Mouse (Mus musculus) hindbrain, embryonic 13.5 days (tissue): Measurements from ENCODE around the gene Dnah8. TPM values are rescaled to one million over a fixed set of nuclear protein-coding genes. Genes with fewer than 3 reads are reported as not detected.

Experiments
- ATAC-seq: fragments of 200-750 bp; cut with Nextera tagmentation; 2 replicates; pipeline ENCODE4 v1.8.0; 2017; ENCODE audit warnings: moderate TSS enrichment; ENCODE audit not compliant: low FRiP score
- H3K27ac ChIP-seq: fragments of 300-500 bp; sonication (generic); 2 replicates; pipeline ENCODE4 v1.5.1; 2015; ENCODE audit warnings: inconsistent platforms, mild to moderate bottlenecking, moderate library complexity
- H3K27me3 ChIP-seq: fragments of 300-500 bp; sonication (generic); 2 replicates; pipeline ENCODE4 v1.6.1; 2015; ENCODE audit warnings: mild to moderate bottlenecking, inconsistent platforms
- H3K36me3 ChIP-seq: fragments of 300-500 bp; sonication (generic); 2 replicates; pipeline ENCODE4 v1.6.1; 2015; ENCODE audit warnings: mild to moderate bottlenecking, inconsistent platforms
- H3K4me1 ChIP-seq: fragments of 300-500 bp; sonication (generic); replicated peaks from 2 replicates; pipeline ENCODE4 v1.6.1; 2015; ENCODE audit warnings: inconsistent platforms
- H3K4me2 ChIP-seq: fragments of 300-500 bp; sonication (generic); 2 replicates; pipeline ENCODE4 v1.6.1; 2015; ENCODE audit warnings: inconsistent platforms, mild to moderate bottlenecking, moderate library complexity
- H3K4me3 ChIP-seq: fragments of 300-500 bp; sonication (generic); 2 replicates; pipeline ENCODE4 v1.5.1; 2015; ENCODE audit warnings: mild to moderate bottlenecking, inconsistent platforms
- H3K9ac ChIP-seq: fragments of 300-500 bp; sonication (generic); 2 replicates; pipeline ENCODE4 v1.6.1; 2015; ENCODE audit warnings: mild to moderate bottlenecking, inconsistent platforms
- H3K9me3 ChIP-seq: fragments of 300-500 bp; sonication (generic); 2 replicates; pipeline ENCODE4 v1.6.1; 2016; ENCODE audit warnings: inconsistent platforms
- WGBS: fragments of 180-500 bp; shearing (Covaris S2); methylation state at CpG from one replicate; pipeline ENCODE4 v1.1.7; 2015; 5-methylcytosine and 5-hydroxymethylcytosine counted together
- polyA plus RNA-seq: library from polyadenylated mRNA; unstranded; fragments of >200 nt; fragmentation: Nextera tagmentation; extraction: Ambion mirVana; gene quantifications from 2 replicates; pipeline ENCODE4 v1.2.1, GENCODE M21; 2015

The Dnah8 gene
- polyA plus RNA-seq, 1 experiment from 2014 or later = 1.3 TPM

DNA sequence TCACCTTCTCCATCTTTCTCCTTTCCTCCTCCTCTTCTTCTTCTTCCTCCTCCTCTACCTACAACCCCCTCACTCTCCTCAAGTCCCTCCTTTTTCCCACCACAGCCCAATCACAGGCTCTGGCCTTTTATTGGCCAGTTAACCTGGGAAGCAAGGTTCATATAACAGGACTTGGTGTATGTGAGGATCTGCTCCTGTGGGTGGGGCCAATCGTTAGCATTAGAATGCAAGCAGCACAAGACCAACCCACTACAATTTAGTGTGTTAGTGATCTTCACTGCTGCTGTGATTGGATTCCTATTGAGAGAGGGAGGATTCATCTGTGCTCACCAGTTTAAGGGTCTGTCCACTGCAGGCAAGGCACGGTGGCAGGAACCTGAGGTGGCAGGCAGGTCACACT is 14.8 kb downstream of the Dnah8 start:
- Histone ChIP-seq H3K4me3 (no peak overlapping the region), H3K27ac (no peak overlapping the region), H3K4me1 (no peaks in the 10 kb centered on the region), H3K9ac (no peak overlapping the region), H3K27me3 (no peaks in the 10 kb centered on the region), H3K36me3 (no peaks in the 10 kb centered on the region), H3K9me3 (no peaks in the 10 kb centered on the region), H3K4me2 (no peak overlapping the region)
- WGBS = 65% methylated on average over 2 of the region's 2 CpGs
- ATAC-seq = no peak

GRCm38 (mm10) chr17:30640896-30641295 is 16.7 kb downstream of the Dnah8 start:
- Histone ChIP-seq H3K27ac (no peak overlapping the region), H3K36me3 (no peaks in the 10 kb centered on the region), H3K4me3 (no peak overlapping the region), H3K4me1 (no peaks in the 10 kb centered on the region), H3K9ac (no peak overlapping the region), H3K9me3 (no peaks in the 10 kb centered on the region), H3K27me3 (no peaks in the 10 kb centered on the region), H3K4me2 (no peak overlapping the region)
- 94% methylated on average over 5 of the region's 5 CpGs for WGBS
- no peak for ATAC-seq

- no peaks in the 10 kb centered on the region; the same call in 1 of the 2 replicates for H3K9me3 ChIP-seq
- H3K4me3 ChIP-seq = no peak overlapping the region
- WGBS = 96% methylated on average over 3 of the region's 3 CpGs
- H3K27me3 ChIP-seq = no peaks in the 10 kb centered on the region
- no peaks in the 10 kb centered on the region for H3K4me1 ChIP-seq
- no peaks in the 10 kb centered on the region for H3K36me3 ChIP-seq
- no peak overlapping the region for H3K27ac ChIP-seq
- no peak for ATAC-seq
- H3K4me2 ChIP-seq = no peak overlapping the region
- no peak overlapping the region for H3K9ac ChIP-seq
Measured at GRCm38 (mm10) chr17:30648770-30649169, 24.6 kb downstream of the Dnah8 start.

DNA sequence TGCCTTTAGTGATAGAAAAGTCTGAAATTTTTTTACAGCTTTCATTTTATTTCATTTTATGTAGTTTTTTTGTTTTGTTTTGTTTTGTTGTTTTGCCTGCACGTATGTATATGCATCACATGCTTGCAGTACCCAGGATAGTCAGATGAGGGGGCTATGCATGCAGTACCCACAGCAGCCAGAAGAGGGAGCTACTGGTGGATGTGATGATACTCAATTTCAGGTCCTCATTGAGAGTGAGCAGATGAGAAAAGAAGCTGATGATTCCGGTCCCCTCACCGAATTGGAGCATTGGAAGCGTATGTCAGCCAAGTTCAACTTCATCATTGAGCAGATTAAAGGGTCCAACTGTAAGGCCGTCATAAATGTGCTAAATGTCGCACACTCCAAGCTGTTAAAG is 28.9 kb downstream of the Dnah8 start:
- no peak overlapping the region for H3K4me3 ChIP-seq
- no peaks in the 10 kb centered on the region; the same call in 1 of the 2 replicates for H3K4me1 ChIP-seq
- no peaks in the 10 kb centered on the region; the same call in 1 of the 2 replicates for H3K9me3 ChIP-seq
- H3K4me2 ChIP-seq = no peak overlapping the region
- H3K27ac ChIP-seq = no peak overlapping the region
- H3K27me3 ChIP-seq = no peaks in the 10 kb centered on the region
- no peaks in the 10 kb centered on the region for H3K36me3 ChIP-seq
- WGBS = 94% methylated on average over 6 of the region's 6 CpGs
- no peak overlapping the region for H3K9ac ChIP-seq
- ATAC-seq = no peak

DNA sequence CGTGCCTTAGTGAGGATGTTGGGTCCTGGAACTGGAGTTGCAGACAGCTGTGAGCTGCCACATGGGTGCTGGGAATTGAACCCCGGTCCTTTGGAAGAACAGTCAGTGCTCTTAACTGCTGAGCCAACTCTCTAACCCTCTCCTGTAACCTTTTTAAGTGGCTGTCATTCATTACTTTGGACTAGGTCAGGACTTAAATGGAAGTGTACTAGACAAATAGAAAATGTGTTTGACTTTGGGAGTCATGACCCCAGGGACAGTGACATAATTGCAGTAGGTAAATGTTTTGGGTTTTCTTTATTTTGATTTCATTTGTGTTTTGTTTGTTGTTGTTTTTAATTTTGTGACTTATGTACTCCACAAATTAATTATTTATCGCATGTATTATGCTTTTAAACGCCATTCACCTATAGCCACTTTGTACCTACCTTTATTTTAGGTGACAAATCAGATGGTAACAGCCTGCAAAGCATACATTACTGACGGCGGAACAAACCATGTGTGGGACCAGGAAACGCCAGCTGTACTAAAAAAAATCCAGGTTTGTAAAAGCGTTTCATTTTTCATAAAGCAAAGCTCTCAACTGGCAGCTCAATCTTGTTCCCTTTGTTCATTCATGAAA is 33.5 kb downstream of the Dnah8 start:
- ATAC-seq = 0 out of 2 replicates have a peak, but pooled peaks have one; percentile 13
- Histone ChIP-seq H3K4me1 (peaks cover 8% of the 10 kb centered on the region), H3K27ac (0 out of 2 replicates have a peak overlapping the region, but pooled peaks have one; percentile 25), H3K9ac (peak overlapping the region; percentile 69), H3K4me3 (peak overlapping the region; percentile 36), H3K27me3 (no peaks in the 10 kb centered on the region), H3K4me2 (peak overlapping the region; percentile 51), H3K9me3 (no peaks in the 10 kb centered on the region), H3K36me3 (no peaks in the 10 kb centered on the region)
- WGBS = 52% methylated on average over 8 of the region's 8 CpGs

DNA sequence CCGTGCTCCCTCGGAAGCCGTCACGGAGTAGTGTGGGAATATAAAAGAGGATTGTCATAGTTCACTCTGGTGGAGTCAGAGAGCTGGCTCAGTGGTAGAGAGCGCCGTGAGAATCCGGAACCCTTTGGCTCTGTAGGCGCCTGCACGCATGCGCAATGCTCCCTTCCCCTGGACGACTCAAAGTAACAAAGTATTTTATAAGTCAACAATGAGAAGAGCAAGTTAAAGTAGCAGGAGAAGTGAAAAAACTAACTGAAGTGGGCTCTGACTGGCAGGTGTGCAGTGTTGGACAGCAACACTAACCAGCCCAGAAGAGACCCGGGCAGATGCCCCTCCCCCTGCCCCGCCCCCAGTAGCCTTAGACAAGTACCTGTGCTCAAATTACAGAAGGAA is 34.0 kb downstream of the Dnah8 start:
- 0 out of 2 replicates have a peak overlapping the region, but pooled peaks have one; percentile 25 for H3K27ac ChIP-seq
- 12% methylated on average over 13 of the region's 13 CpGs for WGBS
- peak; percentile 73 for ATAC-seq

DNA sequence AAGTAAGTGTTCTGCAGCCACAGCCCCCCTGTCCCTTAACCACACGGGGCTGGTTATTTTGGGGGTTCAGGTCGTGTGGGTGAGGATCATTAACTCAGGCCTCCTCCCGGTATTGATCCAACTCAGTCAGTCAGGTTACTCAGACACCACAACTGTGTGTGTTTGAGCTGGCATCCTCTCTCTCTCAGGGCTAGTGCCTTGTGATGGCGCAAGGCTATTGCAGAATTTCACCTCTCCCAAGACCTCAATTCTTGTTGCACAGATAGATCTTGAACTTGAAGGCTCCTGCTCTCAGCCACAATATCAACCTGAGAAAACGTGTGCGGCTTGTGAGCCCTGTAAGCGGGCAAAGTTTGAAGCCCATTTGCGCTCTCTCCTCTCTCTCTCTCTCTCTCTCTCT is 38.0 kb downstream of the Dnah8 start:
- Histone ChIP-seq H3K9ac (no peak overlapping the region), H3K27ac (no peak overlapping the region), H3K9me3 (peaks cover 8% of the 10 kb centered on the region; the same call in 1 of the 2 replicates), H3K36me3 (no peaks in the 10 kb centered on the region), H3K4me2 (no peak overlapping the region), H3K4me3 (no peak overlapping the region), H3K4me1 (peaks cover 8% of the 10 kb centered on the region), H3K27me3 (no peaks in the 10 kb centered on the region)
- no peak for ATAC-seq
- WGBS = 80% methylated on average over 8 of the region's 8 CpGs

More for the DNA sequence above, 34.0 kb downstream of the Dnah8 start:
- Histone ChIP-seq H3K27me3 (no peaks in the 10 kb centered on the region), H3K9ac (peak overlapping the region; percentile 69), H3K4me2 (peak overlapping the region; percentile 51), H3K4me1 (peaks cover 8% of the 10 kb centered on the region), H3K9me3 (no peaks in the 10 kb centered on the region), H3K4me3 (peak overlapping the region; percentile 36), H3K36me3 (no peaks in the 10 kb centered on the region)

DNA sequence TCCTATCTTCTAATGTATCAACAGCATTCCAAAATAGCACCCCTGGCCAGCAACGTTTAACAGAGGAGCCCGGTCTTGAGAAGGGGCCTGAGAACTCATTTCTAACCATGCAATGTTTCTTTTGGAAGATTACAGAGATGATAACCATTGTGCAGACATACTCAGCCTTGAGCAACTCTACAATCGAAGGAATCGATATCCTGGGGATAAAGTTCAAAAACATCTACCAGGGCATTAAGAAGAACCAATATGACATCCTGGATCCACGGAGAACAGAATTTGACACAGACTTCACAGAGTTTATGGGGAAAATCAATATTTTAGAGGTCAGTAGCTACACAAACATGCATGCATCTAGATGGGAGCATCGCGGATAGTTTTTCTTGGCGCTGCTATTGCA is 39.0 kb downstream of the Dnah8 start:
- H3K9me3 ChIP-seq = peaks cover 8% of the 10 kb centered on the region; the same call in 1 of the 2 replicates
- no peak overlapping the region for H3K9ac ChIP-seq
- H3K4me1 ChIP-seq = peaks cover 6% of the 10 kb centered on the region
- 94% methylated on average over 8 of the region's 8 CpGs for WGBS
- no peak overlapping the region for H3K4me3 ChIP-seq
- H3K4me2 ChIP-seq = no peak overlapping the region
- ATAC-seq = no peak
- H3K27me3 ChIP-seq = no peaks in the 10 kb centered on the region
- H3K36me3 ChIP-seq = no peaks in the 10 kb centered on the region
- H3K27ac ChIP-seq = no peak overlapping the region

- no peak for ATAC-seq
Measured at GRCm38 (mm10) chr17:30664856-30665255, 40.7 kb downstream of the Dnah8 start.

DNA sequence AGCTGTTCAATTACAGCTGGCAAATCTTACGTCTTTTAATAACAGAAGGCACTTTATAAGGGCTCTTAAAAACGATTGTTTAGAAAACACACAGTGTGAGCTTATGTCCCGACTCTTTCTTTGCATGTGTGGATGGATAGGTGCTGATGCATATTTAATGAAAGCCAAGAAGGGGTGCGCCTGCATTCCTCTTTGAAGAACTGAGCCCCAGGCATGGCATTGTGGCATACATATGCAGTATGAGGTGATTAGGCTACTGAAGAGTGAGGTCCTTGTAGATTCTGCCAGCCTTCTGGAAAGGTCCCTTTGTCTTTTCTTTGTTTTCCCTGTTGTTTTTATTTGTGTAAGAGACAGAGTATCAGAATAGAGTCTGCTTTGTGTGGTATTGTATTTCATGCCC is 48.4 kb downstream of the Dnah8 start:
- Histone ChIP-seq H3K9me3 (no peaks in the 10 kb centered on the region), H3K27ac (peak overlapping the region; percentile 53), H3K9ac (no peak overlapping the region), H3K4me1 (peaks cover 15% of the 10 kb centered on the region; the same call in 1 of the 2 replicates), H3K36me3 (no peaks in the 10 kb centered on the region), H3K4me2 (no peak overlapping the region), H3K27me3 (no peaks in the 10 kb centered on the region), H3K4me3 (no peak overlapping the region)
- 51% methylated on average over 4 of the region's 4 CpGs for WGBS
- no peak for ATAC-seq

More at GRCm38 (mm10) chr17:30664856-30665255, 40.7 kb downstream of the Dnah8 start:
- H3K9ac ChIP-seq = no peak overlapping the region
- H3K27me3 ChIP-seq = no peaks in the 10 kb centered on the region
- peaks cover 8% of the 10 kb centered on the region; the same call in 1 of the 2 replicates for H3K9me3 ChIP-seq
- 80% methylated on average over 5 of the region's 5 CpGs for WGBS
- H3K27ac ChIP-seq = no peak overlapping the region
- H3K4me2 ChIP-seq = no peak overlapping the region
- no peaks in the 10 kb centered on the region for H3K4me1 ChIP-seq
- no peak overlapping the region for H3K4me3 ChIP-seq
- no peaks in the 10 kb centered on the region for H3K36me3 ChIP-seq

DNA sequence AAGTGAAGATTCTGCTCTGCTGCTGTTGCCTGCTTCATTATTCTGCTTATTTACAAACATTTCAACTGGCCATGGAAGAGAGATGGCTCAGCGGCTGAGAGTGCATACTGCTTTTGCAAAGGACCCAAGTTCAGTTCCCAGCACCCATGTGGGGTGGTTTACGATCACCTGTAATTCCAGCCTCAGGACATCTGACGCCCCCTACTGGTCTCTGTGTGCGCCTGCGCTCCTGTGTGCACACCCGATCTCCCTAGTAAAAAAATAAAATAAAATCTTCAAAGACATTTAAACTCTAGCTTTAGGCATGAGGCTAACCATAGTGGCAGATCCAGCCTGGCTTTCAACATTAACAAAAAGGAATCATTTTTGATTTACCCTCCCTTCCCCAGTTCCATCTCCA is 48.9 kb downstream of the Dnah8 start:
- Histone ChIP-seq H3K36me3 (no peaks in the 10 kb centered on the region), H3K4me2 (no peak overlapping the region), H3K9ac (no peak overlapping the region), H3K27me3 (no peaks in the 10 kb centered on the region), H3K27ac (peak overlapping the region; percentile 53), H3K9me3 (no peaks in the 10 kb centered on the region), H3K4me1 (peaks cover 15% of the 10 kb centered on the region; the same call in 1 of the 2 replicates), H3K4me3 (no peak overlapping the region)
- 93% methylated on average over 6 of the region's 6 CpGs for WGBS
- no peak for ATAC-seq

GRCm38 (mm10) chr17:30675021-30675740 is 51.0 kb downstream of the Dnah8 start:
- no peaks in the 10 kb centered on the region for H3K9me3 ChIP-seq
- WGBS = 92% methylated on average over 9 of the region's 9 CpGs

More at GRCm38 (mm10) chr17:30675021-30675740, 51.0 kb downstream of the Dnah8 start:
- H3K27ac ChIP-seq = no peak overlapping the region
- H3K27me3 ChIP-seq = no peaks in the 10 kb centered on the region
- ATAC-seq = no peak
- H3K4me3 ChIP-seq = no peak overlapping the region
- H3K4me1 ChIP-seq = peaks cover 15% of the 10 kb centered on the region; the same call in 1 of the 2 replicates
- H3K4me2 ChIP-seq = no peak overlapping the region
- H3K9ac ChIP-seq = no peak overlapping the region
- no peaks in the 10 kb centered on the region for H3K36me3 ChIP-seq
